Mouse (Mus musculus) heart, adult 18-20 months (tissue): ENCODE results near the gene Sec22a. TPM values are rescaled to one million over a fixed set of nuclear protein-coding genes. Genes with fewer than 3 reads are reported as not detected.

Experiments
- DNase-seq, 2 experiments: peaks; one replicate each; pipeline ENCODE4 v3.0.0; 2021 to 2022; ENCODE audit warnings: mixed read lengths in 1 of 2
- total RNA-seq, 2 experiments: library from RNA; stranded (reverse); gene quantifications; 2 replicates each; pipeline ENCODE4 v1.2.3; 2021

The Sec22a gene
- total RNA-seq, 2 experiments from 2014 or later: 11.9 to 12.2 TPM

GRCm38 (mm10) chr16:35310551-35311110 is 53.1 kb downstream of the Sec22a start:
- DNase-seq: no peak

DNA sequence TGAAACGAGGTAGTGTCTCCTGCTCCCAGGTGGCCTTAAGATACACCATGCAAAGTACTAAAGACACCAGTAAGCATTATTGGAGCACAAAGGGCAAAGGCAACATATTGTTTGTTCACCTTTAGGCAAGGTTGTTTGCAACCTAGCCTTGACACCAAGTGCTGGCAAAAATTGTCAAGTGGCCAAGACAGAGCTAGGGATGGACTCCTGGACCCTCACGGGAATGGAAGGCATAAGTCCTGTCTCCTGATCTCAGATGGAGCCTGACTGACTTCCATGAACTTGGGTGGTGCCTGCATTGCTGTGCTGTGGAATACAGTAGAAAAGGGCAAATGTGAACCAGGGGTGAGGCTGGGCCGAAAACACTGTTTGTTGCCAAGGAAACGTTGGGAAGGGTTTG is 54.1 kb downstream of the Sec22a start:
- no peak for DNase-seq

DNA sequence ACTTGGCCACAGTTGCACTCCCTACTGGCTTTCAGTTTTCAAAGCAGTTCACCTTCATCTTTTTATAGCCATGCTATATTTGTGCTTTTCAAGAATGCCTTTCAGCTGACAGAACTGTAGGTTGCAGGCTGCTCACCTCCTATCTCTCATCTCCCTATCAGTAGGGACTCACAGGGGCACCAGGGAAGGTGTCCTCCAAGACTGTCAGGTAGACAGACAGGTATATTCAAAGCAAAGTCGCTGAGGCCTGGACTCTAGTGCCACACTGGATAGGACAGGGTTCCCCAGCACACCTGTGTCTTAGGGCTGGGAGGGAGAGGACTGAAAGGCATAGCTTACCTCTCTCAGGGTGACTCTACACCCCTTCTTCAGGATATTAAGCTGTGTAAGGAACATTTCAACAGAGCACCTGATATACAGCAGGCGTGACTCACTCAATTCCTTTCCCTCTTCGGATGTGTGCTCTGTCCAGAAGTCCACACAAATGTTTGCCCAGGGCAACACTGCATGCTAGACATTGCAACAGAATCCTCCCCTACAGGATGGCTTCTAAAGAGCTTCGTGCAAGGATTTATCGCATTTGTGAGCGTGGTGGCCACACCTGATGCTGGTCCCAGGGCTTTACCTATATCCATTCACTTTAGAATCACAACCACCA is 55.1 kb downstream of the Sec22a start:
- DNase-seq: no peak

- no peak for DNase-seq
Observed at GRCm38 (mm10) chr16:35308016-35308415, 55.7 kb downstream of the Sec22a start.

DNA sequence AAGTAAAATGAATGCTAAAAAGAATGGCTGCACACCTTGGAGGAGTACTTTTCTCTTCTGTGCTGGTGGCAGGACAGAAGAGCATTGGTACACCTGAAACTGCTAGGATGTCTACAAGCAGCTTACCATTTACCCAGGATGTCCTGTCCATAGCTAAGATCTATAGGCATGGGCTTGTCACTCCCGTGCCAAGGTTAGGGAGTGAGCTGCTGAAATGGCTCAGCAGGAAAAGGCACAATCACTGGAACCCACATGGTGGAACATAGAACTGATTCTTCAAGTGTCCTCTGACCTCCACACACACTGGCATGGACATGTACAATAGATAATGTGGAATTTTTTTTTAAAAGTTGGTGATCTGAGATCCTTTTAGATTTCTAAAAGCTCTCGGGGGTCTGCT is 56.4 kb downstream of the Sec22a start:
- DNase-seq: no peak

- DNase-seq: no peak
Observed at GRCm38 (mm10) chr16:35306631-35307030, 57.1 kb downstream of the Sec22a start.

- no peak for DNase-seq
Observed at GRCm38 (mm10) chr16:35305226-35305625, 58.5 kb downstream of the Sec22a start.

DNA sequence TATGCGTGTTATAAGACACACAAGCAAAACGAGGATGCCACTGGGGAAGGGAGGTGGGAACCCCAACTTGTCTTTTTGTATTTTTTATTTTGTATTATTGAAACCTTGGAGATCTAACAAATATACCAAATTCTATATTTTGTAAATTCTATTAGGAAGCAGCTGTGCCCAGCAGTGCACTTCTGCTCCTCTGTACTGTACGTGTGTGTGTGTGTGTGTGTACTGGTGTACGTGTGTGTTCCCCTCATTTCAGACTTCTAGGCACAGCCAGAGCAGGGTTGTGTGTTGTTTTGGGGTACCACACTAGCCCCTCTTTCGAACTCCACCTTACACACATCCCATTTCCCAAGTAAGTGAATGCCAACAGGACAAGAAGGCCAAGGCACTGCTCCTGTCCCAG is 59.3 kb downstream of the Sec22a start:
- DNase-seq: no peak

GRCm38 (mm10) chr16:35303721-35304120 is 60.0 kb downstream of the Sec22a start:
- DNase-seq: no peak

DNA sequence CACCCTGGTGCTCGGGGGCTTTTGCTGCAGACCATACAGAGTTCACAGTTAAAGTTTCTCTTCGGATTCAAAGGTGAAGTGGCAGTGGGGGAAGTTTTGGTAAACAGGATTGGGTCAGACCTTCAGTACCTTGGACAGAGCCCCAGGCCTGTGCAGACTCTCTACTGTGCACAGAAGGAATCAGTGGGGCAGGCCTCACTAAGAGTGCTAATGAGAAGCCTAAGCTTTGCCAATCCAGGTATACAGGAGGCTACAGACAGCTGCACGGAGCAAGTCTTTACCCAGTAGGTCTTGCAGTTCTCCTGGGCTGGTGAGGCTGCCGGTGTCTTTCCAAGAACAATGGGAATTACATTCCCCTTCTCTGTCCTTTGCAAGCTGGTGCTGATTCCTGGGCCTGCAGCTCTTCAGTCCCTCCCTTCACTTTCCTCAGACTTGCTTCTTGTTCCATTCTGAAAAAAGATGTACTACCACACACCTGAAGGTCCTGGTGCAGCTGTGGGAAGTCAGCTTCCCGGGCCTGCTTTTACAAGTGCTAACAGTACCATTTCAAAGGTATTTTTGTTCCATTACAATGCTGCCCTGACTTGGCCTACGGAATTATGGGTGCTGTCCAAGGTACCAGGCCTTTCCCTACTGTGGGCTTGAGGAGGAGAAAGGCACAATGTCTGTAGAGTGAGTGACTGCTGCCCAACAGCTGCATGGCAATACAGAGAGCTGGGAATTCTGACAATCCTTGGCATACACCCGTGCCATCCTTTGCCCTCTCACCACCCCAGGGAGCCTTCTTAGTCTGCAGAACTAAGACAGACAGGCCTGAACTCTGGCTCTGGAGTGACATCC is 61.1 kb downstream of the Sec22a start:
- DNase-seq: peak in 1 of 2 experiments; percentile 27

DNA sequence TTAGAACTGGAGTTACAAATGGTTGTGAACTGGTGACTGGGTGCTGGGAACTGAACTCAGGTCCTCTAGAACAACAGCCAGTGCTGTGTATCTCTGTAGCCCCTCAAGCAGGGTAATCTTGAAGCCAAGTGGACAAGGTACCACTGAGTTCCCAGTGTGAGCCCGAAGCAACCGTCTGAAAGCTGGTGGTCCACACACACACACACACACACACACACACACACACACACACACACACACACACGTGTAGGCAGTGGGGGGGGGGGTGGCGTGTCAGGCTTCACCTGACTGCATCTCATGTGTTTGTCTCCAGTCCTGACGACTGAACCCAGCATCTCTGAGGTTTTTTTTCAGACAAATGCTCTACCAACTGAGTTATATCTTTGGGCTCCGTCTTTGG is 63.6 kb downstream of the Sec22a start:
- no peak for DNase-seq

- DNase-seq: peak; percentile 28 to 57
Observed at GRCm38 (mm10) chr16:35297786-35298185, 65.9 kb downstream of the Sec22a start.

DNA sequence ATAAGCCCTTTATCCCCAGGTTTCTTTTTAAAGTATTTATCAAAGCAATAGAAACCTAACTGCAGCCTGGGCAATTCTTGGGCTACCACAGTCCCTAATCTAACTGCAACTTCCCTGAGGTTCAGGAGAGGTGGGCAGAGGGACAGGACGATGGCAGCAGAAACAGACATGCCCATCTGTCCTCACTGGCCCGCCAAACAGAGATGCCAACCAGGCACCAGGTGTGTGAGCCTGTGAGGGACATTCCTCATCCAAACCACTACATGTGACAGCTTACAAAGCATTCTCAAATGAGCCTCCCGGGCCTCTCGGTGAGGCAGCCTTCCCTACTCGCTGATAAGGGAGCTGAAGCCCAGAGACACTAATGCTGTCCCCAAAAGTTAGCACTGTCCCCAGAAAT is 76.5 kb downstream of the Sec22a start:
- no peak for DNase-seq

- DNase-seq: peak in 1 of 2 experiments; percentile 16
Observed at GRCm38 (mm10) chr16:35285821-35286220, 77.9 kb downstream of the Sec22a start.

GRCm38 (mm10) chr16:35282456-35282855 is 81.3 kb downstream of the Sec22a start:
- DNase-seq: no peak

DNA sequence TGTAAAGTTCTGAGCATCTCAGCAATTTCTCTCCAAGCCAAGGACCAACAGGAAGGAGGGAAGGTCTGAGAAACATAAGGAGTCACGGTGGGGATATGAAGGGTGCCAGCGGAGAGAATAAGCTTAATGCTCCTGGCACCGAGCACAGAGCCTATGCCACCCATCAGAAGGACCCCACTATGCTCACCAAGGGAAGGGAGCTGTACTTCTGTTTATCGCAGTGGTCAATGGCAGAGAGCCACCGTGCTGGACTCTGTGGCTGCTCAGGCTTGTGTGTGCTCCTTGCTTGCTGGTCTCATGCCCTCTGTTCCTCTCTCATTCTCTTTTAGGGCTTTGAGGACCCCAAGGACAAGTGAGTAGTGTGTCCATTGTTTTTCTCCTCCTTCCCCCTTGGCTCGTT is 85.6 kb downstream of the Sec22a start:
- DNase-seq: no peak

GRCm38 (mm10) chr16:35272417-35272816 is 91.3 kb downstream of the Sec22a start:
- no peak for DNase-seq

GRCm38 (mm10) chr16:35271572-35271971 is 92.1 kb downstream of the Sec22a start:
- no peak for DNase-seq

DNA sequence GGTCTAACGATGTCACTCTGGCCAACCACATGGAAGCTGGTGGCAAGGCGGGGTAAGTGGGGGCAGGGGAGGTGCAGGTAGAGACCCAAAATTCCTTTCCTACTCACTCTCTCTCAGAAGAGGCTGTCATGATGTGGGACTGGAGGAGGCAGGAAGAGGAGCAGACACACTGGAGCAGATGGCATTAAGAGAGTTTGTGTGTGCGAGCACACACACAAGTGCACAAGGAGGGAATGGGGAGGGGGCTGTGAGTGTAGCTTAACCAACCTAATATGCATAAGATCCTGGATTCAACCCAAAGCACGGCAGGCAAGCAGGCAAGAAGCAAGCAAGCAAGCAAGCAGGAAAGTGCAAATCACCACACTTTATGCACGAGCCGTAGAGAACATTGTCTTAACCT is 92.8 kb downstream of the Sec22a start:
- no peak for DNase-seq

DNA sequence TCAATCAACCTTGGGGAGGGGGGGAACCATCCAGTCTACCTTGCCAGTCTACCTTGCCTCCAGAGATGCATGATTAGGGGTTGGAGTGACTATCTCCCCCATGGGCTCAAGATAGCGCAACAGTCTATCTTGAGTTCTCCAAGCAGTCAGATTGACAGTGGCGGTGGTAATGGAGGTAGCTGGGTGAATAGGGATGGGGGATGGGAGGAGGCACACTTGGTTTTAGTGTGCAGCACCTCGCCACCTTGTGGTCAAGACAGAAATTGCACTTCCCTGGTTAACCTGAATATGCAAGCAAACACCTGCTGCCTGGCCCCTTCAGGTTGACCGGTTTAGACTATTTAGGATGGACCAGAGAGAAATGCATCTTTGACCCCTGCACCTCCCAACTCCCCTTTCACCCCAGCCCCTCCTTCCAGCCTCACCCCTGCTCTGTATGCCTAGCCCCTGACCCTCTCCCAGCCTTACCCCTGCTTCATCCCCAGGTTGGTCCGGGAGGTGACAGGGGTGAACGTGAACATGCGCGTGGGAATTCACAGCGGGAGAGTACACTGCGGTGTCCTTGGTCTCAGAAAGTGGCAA is 93.3 kb downstream of the Sec22a start:
- peak; percentile 73 to 90 for DNase-seq
